Mouse (Mus musculus) lung, postnatal 14 days (tissue): ENCODE measurements at regions not wholly inside any gene's neighbourhood (a gene's known extent, or its start where the extent isn't known, plus 50 kb on each side); places are given as distances from the start of the nearest gene placed in this dataset.

Source experiments
- DNase-seq: peaks from one replicate; pipeline ENCODE4 v3.0.0; 2021

DNA sequence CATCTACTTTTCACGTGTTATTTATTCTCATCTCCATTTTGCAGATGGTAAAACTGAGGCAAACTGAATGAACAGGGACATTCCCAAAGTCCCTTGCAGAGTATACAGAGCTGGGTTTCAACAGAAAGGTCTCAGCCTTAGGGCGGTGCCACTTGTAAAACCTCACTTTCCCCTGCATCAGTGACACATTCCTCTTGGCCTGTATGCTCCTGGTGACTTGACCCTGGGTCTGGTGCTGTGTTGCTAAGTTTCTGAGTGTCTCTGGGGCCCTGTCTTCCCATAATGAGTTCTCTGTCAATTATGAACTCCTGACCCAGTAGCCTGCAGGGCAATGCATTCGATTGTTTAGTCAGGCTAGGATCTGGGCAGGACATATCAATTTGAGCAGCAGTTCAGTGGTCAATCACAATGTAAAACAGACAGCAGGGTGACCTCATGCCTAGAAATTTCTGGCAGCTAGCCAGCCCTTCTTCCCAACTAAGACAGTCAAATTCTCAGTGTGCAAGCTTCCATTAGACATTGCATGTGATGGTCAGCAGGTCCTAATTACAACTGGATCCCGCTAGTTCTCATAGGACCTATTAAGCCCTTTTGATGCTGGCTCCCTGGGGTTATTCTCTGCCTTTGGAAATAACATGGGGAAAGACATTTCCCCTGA is 863.5 kb upstream of the Lrrc6 start:
- DNase-seq: no peak

- no peak for DNase-seq
Measured at GRCm38 (mm10) chr15:67361012-67361571, 860.4 kb upstream of the Lrrc6 start.

GRCm38 (mm10) chr15:67357867-67358266 is 857.2 kb upstream of the Lrrc6 start:
- no peak for DNase-seq

DNA sequence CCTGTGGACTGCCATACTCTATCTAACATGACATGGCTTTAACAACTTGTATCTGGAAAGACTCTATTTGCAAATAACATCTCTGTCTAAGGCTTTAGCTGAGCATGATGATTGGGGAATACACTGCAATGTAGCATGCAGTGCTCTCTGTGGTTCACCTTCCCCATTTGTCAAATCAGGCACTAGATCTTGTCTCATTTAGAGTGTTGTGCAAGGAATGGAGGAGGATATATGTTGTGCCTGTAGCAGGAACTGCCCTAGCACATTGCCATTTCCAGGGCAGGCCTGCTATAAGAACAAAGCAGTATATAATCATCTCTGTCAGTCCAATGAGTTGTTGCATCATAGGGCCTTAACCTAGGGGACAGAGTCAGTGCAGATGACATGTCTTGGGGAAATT is 854.6 kb upstream of the Lrrc6 start:
- DNase-seq: no peak

GRCm38 (mm10) chr15:67354598-67355159 is 854.0 kb upstream of the Lrrc6 start:
- no peak for DNase-seq

GRCm38 (mm10) chr15:67349501-67349900 is 848.8 kb upstream of the Lrrc6 start:
- DNase-seq: no peak

DNA sequence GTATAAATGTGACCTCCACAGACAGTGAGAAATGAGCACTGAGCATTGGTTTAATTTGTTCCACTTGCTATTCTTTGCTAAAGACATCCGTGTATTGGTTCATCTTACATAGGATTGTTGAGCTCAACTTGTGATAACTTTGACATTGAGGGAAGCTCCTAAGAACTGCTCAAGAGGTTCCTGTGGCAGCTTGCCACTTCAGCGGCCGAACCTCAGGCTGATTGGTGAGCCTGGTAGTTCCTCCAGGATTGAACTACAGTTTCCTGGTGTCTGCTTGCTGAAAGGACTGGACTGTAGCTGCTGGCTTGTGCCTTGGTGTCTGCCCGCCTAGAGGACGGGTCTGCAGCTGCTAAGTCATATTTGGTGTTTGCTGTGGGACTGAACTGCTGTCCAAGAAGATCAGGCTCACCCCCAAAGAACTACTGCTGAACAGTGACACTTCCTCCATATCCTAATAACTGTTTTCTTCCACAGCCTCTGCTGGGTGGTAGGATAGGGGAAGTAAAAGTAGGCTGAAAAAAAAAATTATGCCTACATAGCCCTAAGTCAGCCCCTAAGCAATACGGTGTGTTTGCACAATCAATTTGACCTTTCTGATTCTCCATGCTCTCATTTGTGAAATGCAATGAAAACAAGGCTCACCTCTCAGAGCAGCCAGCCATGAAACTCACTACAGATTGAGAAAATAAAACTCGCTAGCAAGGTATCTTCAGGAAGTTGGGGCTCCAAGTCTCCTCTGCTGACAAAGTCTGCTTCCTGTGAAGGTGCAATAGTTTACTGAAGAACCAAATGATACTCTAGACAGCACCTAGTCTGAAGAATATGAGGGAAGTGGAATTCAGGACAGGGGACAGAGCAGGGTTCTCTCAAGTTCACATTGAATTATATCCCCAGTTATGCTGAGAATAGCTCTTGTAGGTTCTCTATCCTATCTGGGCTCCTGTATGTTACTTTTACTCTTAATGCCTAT is 844.8 kb upstream of the Lrrc6 start:
- DNase-seq: no peak

- DNase-seq: no peak
Measured at GRCm38 (mm10) chr15:67342050-67342449, 841.3 kb upstream of the Lrrc6 start.

GRCm38 (mm10) chr15:67337040-67337395 is 836.3 kb upstream of the Lrrc6 start:
- DNase-seq: no peak

DNA sequence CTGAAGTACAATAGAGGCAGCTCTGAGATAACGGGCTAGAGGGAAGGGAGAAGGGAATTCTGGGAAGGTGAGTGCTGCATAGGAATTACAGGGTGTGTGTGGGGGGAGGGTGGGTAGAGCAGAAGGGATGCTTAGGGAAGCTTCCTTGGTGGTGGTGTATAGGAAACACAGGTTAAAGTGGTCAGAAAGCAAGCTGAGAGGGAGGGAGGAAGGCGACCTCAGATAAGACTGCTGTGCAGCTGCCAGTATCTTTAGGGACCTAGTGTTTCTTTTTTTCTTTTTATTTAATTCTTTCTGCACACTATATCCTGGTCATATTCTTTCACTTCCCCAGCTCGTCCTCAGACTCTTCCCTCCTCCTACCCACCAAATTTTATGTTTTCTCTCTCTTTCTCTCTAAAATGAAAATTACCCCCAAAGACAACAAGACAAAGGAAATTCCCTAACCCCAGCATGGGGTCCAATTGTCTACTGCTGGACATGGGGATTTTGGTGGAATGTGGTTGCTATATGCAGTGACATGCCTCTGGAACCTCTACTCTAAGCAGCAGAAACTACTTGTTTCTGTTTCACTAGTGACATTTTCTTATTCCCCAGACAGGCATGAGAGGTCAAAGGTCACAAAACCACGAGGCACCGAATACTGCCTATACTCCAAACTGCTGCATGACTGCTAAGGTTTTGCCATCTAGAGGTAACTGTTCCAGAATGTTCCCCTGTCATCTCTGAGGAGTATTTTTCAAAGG is 835.8 kb upstream of the Lrrc6 start:
- no peak for DNase-seq

DNA sequence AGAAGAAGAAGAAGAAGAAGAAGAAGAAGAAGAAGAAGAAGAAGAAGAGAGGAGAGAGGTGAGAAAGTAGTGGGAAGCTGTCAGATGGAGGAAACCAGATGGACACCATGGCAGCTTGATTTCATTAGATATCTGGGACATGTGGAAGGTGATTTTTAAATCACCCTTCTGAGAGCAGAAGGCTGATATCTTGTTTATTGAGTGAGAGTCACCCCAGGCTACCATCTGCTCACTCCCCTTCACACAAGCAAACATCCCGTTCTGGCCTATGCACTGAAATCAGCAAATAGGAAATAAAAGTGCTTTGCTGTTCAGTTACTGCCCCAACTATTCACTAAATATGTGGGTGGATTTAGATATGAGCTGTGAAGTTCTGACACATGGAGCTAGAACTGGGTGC is 831.8 kb upstream of the Lrrc6 start:
- DNase-seq: no peak

GRCm38 (mm10) chr15:67320292-67320691 is 819.6 kb upstream of the Lrrc6 start:
- DNase-seq: no peak

GRCm38 (mm10) chr15:67315202-67315601 is 814.5 kb upstream of the Lrrc6 start:
- no peak for DNase-seq

- DNase-seq: peak; percentile 32
Measured at GRCm38 (mm10) chr15:67313648-67314047, 812.9 kb upstream of the Lrrc6 start.

DNA sequence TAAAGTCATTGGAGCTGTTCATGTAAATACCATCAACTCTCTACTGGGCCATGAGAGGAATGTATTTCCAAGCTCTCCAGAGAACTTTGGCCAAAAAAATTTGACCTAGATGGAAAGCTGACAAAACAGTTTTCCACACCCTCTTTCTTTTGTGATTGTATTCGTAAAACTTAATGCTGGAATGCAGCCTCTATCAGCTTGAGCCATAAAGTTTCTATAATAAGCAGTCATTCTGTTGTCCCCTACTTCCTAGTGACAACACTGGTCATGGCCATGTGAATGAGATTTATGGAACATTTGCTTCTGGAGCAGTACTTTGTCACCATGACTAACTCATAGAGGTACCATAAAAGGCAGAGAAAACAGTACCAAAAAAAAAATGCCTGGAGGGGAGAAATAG is 805.0 kb upstream of the Lrrc6 start:
- no peak for DNase-seq

DNA sequence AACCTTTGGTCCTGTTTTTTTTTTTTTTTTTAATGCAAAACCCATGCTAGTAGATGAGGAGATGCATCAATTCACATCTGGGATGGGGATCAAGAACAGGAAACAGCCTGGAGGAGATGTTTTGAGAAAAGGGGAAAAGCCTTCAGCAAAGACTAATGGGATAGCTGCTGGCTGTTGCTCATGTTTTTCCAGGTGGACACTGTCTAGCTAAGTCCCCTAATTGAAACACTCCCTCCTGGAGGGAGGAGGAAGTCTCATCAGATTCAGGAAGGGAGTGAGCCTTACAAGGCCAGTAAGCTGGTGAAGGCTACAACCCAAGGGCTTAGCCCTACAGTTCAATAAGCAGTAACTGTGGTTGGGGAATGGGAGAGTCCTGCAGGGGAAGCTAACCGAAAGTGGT is 803.1 kb upstream of the Lrrc6 start:
- no peak for DNase-seq

GRCm38 (mm10) chr15:67301871-67302363 is 801.2 kb upstream of the Lrrc6 start:
- peak; percentile 51 for DNase-seq

GRCm38 (mm10) chr15:67301024-67301423 is 800.3 kb upstream of the Lrrc6 start:
- no peak for DNase-seq

DNA sequence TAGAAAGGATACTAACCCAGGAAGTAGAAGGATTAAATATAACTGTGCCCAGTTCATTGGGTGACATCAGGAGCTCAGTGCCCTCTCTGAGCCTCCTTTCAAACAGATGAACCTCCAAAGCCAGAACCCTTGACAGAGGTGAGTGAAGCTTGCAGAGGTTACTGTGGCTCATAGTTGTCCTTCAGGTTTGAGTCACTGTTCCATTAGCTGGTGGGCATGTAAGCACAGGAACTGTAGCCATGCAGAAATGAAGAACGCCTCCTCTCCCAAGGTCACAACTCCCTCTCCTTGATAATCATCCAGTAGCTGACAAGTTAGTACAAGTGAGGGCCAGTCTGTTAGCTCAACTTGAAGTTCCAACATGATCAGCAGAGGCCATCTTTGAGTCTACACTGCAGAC is 794.1 kb upstream of the Lrrc6 start:
- DNase-seq: no peak

GRCm38 (mm10) chr15:67289749-67290148 is 789.0 kb upstream of the Lrrc6 start:
- no peak for DNase-seq

GRCm38 (mm10) chr15:67284941-67285340 is 784.2 kb upstream of the Lrrc6 start:
- no peak for DNase-seq

DNA sequence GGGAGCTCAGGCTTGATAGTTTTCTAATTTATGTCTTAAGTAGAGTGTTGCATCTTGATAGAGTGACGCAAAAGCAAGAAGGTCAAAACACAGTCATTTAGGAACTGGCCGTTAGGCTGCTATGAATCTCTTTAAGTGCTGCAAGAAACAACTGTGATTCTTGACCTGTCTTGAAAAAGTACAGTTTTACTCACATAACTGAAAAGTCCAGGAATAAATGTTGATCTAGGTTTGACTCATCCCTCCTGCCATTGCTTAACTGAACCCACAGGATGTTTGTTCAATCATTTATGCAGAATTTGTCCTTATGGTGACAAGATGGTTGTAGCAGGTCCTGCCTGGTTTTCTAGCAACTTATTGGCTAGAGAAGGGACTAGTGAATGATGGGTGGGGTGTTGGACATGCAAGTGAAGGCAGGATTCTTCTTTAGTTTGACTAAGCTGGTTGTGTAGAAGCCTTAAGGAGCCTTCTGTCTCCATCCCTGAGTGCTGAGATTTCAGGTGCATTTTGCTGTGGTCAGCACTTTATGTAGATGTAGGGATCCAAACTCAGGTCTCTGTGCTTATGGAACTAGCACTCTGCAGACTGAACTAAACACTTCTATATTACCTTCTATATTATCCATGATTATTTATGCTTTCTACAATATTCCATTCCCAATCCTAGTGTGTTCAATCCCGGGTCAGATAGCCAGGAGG is 782.7 kb upstream of the Lrrc6 start:
- DNase-seq: no peak
